Mouse (Mus musculus) C2C12 (cell line): Measurements from ENCODE around the gene Foxp1.

ENCODE experiments used
- CEBPB ChIP-seq: IDR thresholded peaks from one replicate; pipeline ENCODE4 v1.6.1; 2011; ENCODE audit warnings: low read depth, mild to moderate bottlenecking, control low read depth, moderate library complexity
- CTCF ChIP-seq: IDR thresholded peaks from one replicate; pipeline ENCODE4 v1.5.1; 2011; ENCODE audit not compliant: control insufficient read depth, insufficient read depth, insufficient read length
- FOSL1 ChIP-seq: IDR thresholded peaks from one replicate; pipeline ENCODE4 v1.8.0; 2011; ENCODE audit warnings: mild to moderate bottlenecking, low read length; ENCODE audit not compliant: poor library complexity, insufficient read depth, severe bottlenecking
- MAX ChIP-seq: IDR thresholded peaks from one replicate; pipeline ENCODE4 v1.6.1; 2011; ENCODE audit warnings: mild to moderate bottlenecking, control low read depth
- MYOD1 ChIP-seq: IDR thresholded peaks from one replicate; pipeline ENCODE4 v1.6.1; 2011; ENCODE audit warnings: low read depth; ENCODE audit not compliant: control insufficient read depth, insufficient read length
- MYOG ChIP-seq: IDR thresholded peaks from one replicate; pipeline ENCODE4 v1.6.1; 2011; ENCODE audit not compliant: control insufficient read depth, insufficient read length; ENCODE audit errors: extremely low read depth
- USF1 ChIP-seq: IDR thresholded peaks from one replicate; pipeline ENCODE4 v1.6.1; 2011; ENCODE audit warnings: low read depth, mild to moderate bottlenecking, control low read depth, moderate library complexity

DNA sequence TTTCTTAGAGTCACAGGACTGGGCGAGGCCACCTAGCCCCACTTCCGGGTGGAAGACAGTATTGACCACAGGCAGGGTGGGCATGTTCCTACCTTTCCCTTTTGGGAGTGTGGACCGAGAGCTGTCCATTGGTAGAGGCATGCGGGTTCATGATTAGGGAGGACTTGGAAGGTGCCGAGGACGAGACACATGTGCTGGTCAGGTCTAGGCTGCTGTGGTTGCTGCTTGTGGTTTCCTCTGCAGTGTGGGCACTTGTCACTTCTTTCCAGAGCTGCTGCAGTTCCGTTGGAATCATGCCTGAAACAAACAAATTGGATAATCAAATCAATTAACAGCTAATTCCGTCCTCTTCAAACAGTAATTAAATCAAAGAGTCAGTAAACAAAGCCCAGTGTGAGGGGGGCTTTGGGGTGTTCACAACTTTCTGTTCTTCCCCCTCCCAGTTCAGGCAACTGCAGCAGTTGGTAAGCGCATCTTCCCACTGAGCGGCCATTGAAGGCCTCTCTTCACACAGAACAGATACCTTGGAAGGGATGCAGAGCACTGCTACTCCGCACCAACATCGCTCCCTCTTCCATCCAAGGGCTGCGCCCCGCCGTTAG is 519.3 kb downstream of the Foxp1 start:
- TF ChIP-seq MYOG (no peak), CTCF (no peak), MAX (no peak), CEBPB (no peak), USF1 (no peak), MYOD1 (no peak), FOSL1 (no peak)
